Mouse (Mus musculus) heart, embryonic 14.5 days (tissue): ENCODE measurements around the gene Oas1e. TPM values are rescaled to one million over a fixed set of nuclear protein-coding genes. Genes with fewer than 3 reads are reported as not detected.

Source experiments
- ATAC-seq: fragments of 200-750 bp; cut with Nextera tagmentation; 2 replicates; pipeline ENCODE4 v1.8.0; 2017; ENCODE audit warnings: low read depth, moderate TSS enrichment; ENCODE audit not compliant: insufficient number of reproducible peaks, insufficient read depth, low FRiP score
- H3K27ac ChIP-seq, 2 experiments: fragments of 200-500 bp in 1 of 2; fragments of 300-500 bp in 1 of 2; sonication (generic) in 1 of 2; replicated peaks in 1 of 2; 2 replicates each; pipeline ENCODE4 v1.5.1; 2012 to 2014; ENCODE audit warnings: low read depth in 2 of 2, low read length in 2 of 2, control low read depth in 1 of 2, mild to moderate bottlenecking in 1 of 2, mixed read lengths in 1 of 2; ENCODE audit not compliant: control insufficient read depth in 1 of 2, insufficient read depth in 1 of 2
- H3K27me3 ChIP-seq: fragments of 300-500 bp; sonication (generic); 2 replicates; pipeline ENCODE4 v1.6.1; 2014; ENCODE audit warnings: mild to moderate bottlenecking, low read length, control low read depth; ENCODE audit not compliant: control insufficient read depth, insufficient read depth
- H3K36me3 ChIP-seq: fragments of 300-500 bp; sonication (generic); 2 replicates; pipeline ENCODE4 v1.6.1; 2014; ENCODE audit warnings: mild to moderate bottlenecking, control low read depth, low read length, mixed read lengths; ENCODE audit not compliant: control insufficient read depth, insufficient read depth
- H3K4me1 ChIP-seq, 2 experiments: fragments of 200-500 bp in 1 of 2; fragments of 300-500 bp in 1 of 2; sonication (generic) in 1 of 2; 2 replicates each; pipeline ENCODE4 v1.6.1; 2012 to 2014; ENCODE audit warnings: low read length in 2 of 2, control low read depth in 1 of 2, mixed read lengths in 1 of 2; ENCODE audit not compliant: control insufficient read depth in 2 of 2, insufficient read depth in 2 of 2
- H3K4me2 ChIP-seq: fragments of 300-500 bp; sonication (generic); 2 replicates; pipeline ENCODE4 v1.6.1; 2014; ENCODE audit warnings: mild to moderate bottlenecking, low read length
- H3K4me3 ChIP-seq, 2 experiments: fragments of 200-500 bp in 1 of 2; fragments of 300-500 bp in 1 of 2; sonication (generic) in 1 of 2; 2 replicates each; pipeline ENCODE4 v1.5.1; 2012 to 2014; ENCODE audit warnings: low read length in 2 of 2, mild to moderate bottlenecking in 2 of 2, control low read depth in 1 of 2, low read depth in 1 of 2, moderate library complexity in 1 of 2; ENCODE audit not compliant: control insufficient read depth in 1 of 2, insufficient read depth in 1 of 2
- H3K9ac ChIP-seq: fragments of 300-500 bp; sonication (generic); 2 replicates; pipeline ENCODE4 v1.6.1; 2014; ENCODE audit warnings: mild to moderate bottlenecking, low read length
- H3K9me3 ChIP-seq: fragments of 300-500 bp; sonication (generic); 2 replicates; pipeline ENCODE4 v1.6.1; 2016; ENCODE audit warnings: low read length, control low read depth; ENCODE audit not compliant: control insufficient read depth
- WGBS: fragments of 180-500 bp; shearing (Covaris S2); extraction: QIAGEN DNeasy Blood & Tissue Kit; methylation state at CpG from one replicate; pipeline ENCODE4 v1.1.7; 2014; 5-methylcytosine and 5-hydroxymethylcytosine counted together
- polyA plus RNA-seq: library from polyadenylated mRNA; unstranded; fragments of >200 nt; fragmentation: Nextera tagmentation; extraction: Ambion mirVana; gene quantifications from 2 replicates; pipeline ENCODE4 v1.2.1, GENCODE M21; 2014

The Oas1e gene
- polyA plus RNA-seq, 1 experiment from 2014 or later: not detected

GRCm38 (mm10) chr5:120749688-120750087, 45.6 kb downstream of the Oas1e start, which contains the start of gene Oas2:
Gene Oas2, minus strand, starts transcription at chr5:120749853.
- H3K4me2 ChIP-seq: no peak within 1 kb of the TSS
- no peak for ATAC-seq
- 50% methylated on average over 5 of the region's 5 CpGs for WGBS
- H3K27ac ChIP-seq: no peak within 1 kb of the TSS
- no peaks in the 10 kb centered on the region for H3K9me3 ChIP-seq
- no peaks in the 10 kb centered on the region; the same call in 1 of the 2 replicates for H3K27me3 ChIP-seq
- no peaks in the 10 kb centered on the region for H3K4me1 ChIP-seq
- no peaks in the 10 kb centered on the region for H3K36me3 ChIP-seq
- no peak within 1 kb of the TSS for H3K9ac ChIP-seq
- H3K4me3 ChIP-seq: no peak within 1 kb of the TSS

- Histone ChIP-seq H3K4me3 (no peak overlapping the region), H3K9me3 (no peaks in the 10 kb centered on the region), H3K4me1 (no peaks in the 10 kb centered on the region), H3K27ac (no peak overlapping the region), H3K9ac (no peak overlapping the region), H3K27me3 (peaks cover 2% of the 10 kb centered on the region; the same call in 1 of the 2 replicates), H3K36me3 (no peaks in the 10 kb centered on the region), H3K4me2 (no peak overlapping the region)
- no peak for ATAC-seq
- WGBS: 11% methylated on average over 5 of the region's 5 CpGs
These were observed 48.9 kb downstream of the Oas1e start for GRCm38 (mm10) chr5:120746451-120746850.

GRCm38 (mm10) chr5:120742125-120742524, 53.2 kb downstream of the Oas1e start:
- H3K27me3 ChIP-seq: peaks cover 2% of the 10 kb centered on the region; the same call in 1 of the 2 replicates
- no peak overlapping the region for H3K27ac ChIP-seq
- ATAC-seq: no peak
- no peaks in the 10 kb centered on the region for H3K4me1 ChIP-seq
- H3K36me3 ChIP-seq: no peaks in the 10 kb centered on the region
- no peak overlapping the region for H3K4me3 ChIP-seq
- no peaks in the 10 kb centered on the region for H3K9me3 ChIP-seq
- H3K4me2 ChIP-seq: no peak overlapping the region
- H3K9ac ChIP-seq: no peak overlapping the region
- 34% methylated on average over 4 of the region's 4 CpGs for WGBS

Other genes starting within 250 kb of the Oas1e start
- 14.5 and 17.1 TPM in 2 replicates for gene Tpcn1, start 206.9 kb downstream of the Oas1e start, polyA plus RNA-seq
- 0.43 TPM in 1 of 2 replicates, not detected in the other for gene Iqcd, start 206.5 kb downstream of the Oas1e start, polyA plus RNA-seq
- 5.6 and 6.2 TPM in 2 replicates for gene Rita1, start 182.9 kb downstream of the Oas1e start, polyA plus RNA-seq
- gene Ddx54, start 182.8 kb downstream of the Oas1e start, polyA plus RNA-seq: 17.9 and 18.9 TPM in 2 replicates
- not detected in 2 replicates for gene Cfap73, start 161.3 kb downstream of the Oas1e start, polyA plus RNA-seq
- 0.54 TPM in 1 of 2 replicates, not detected in the other for gene Rasal1, start 146.7 kb downstream of the Oas1e start, polyA plus RNA-seq
- gene Dtx1, start 83.6 kb downstream of the Oas1e start, polyA plus RNA-seq: 0.27 and 0.54 TPM in 2 replicates
- 0.43 and 0.58 TPM in 2 replicates for gene Oas2, start 45.7 kb downstream of the Oas1e start, polyA plus RNA-seq
- gene Oas3, start 17.9 kb downstream of the Oas1e start, polyA plus RNA-seq: 0.27 and 0.77 TPM in 2 replicates
- 0.31 and 0.55 TPM in 2 replicates for gene Oas1c, start 17.0 kb upstream of the Oas1e start, polyA plus RNA-seq
- gene Oas1f, start 51.8 kb upstream of the Oas1e start, polyA plus RNA-seq: not detected in 2 replicates
- gene Oas1h, start 65.9 kb upstream of the Oas1e start, polyA plus RNA-seq: not detected in 2 replicates
- gene Oas1g, start 92.1 kb upstream of the Oas1e start, polyA plus RNA-seq: 0.45 and 0.50 TPM in 2 replicates
- 1.4 and 1.9 TPM in 2 replicates for gene Oas1a, start 112.0 kb upstream of the Oas1e start, polyA plus RNA-seq
- not detected in 2 replicates for gene Oas1d, start 119.0 kb upstream of the Oas1e start, polyA plus RNA-seq
- gene Rph3a, start 214.6 kb upstream of the Oas1e start, polyA plus RNA-seq: not detected in 2 replicates